Mouse (Mus musculus) liver, postnatal 0 days (tissue): ENCODE measurements around the gene Avpr1b.

Experiments used
- CTCF ChIP-seq: sonication (generic); IDR thresholded peaks from 2 replicates; pipeline ENCODE4 v1.5.1; 2016; ENCODE audit warnings: antibody characterized with exemption, low read depth
- EP300 ChIP-seq: IDR thresholded peaks from 2 replicates; pipeline ENCODE4 v1.6.1; 2016; ENCODE audit warnings: antibody characterized with exemption, low read depth, mild to moderate bottlenecking

DNA sequence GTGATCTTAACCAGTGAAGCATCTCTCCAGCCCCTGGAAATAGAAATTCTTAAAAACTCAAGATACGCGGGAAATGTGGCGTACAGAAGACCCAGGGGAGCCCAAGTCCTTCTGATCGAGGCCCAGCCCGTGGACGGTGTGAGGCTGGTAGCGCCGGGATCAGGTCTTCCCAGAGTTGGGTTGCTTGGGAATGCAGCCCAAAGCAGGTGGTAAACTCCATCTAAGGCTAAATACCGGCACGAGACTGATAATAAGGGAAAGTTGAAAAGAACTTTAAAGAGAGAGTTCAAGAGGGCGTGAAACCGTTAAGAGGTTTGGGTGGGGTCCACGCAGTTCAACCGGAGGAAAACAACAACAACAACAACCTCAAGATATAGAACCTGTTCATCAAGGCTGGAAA, 25.3 kb upstream of the Avpr1b start:
- TF ChIP-seq CTCF (no peak), EP300 (no peak)
